Mouse (Mus musculus): ENCODE results near the gene Uck1.

Gene Uck1

DNA sequence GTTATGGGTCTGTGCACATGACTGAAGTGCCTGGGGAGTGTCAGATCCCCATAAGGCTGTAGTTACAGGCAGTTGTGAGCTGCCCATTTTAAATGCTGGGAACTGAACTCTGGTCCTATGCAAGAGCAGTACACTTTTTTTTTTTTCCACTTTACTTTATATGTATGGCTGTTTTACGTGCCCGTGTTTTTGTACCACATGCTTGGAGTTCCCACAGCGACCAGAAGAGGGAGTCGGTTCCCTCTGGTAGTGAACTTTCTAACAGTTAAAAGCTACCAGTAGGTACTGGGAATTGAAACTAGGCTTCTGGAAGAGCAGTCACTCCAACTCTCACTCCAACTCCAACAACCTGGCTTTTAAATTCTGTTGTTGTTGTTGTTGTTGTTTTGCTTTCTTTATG is 676 bp upstream of the Uck1 start:
- DNase-seq (ENCODE audit: low read depth in 2 of 2, low spot score in 2 of 2): peak; percentile 57 to 77

DNA sequence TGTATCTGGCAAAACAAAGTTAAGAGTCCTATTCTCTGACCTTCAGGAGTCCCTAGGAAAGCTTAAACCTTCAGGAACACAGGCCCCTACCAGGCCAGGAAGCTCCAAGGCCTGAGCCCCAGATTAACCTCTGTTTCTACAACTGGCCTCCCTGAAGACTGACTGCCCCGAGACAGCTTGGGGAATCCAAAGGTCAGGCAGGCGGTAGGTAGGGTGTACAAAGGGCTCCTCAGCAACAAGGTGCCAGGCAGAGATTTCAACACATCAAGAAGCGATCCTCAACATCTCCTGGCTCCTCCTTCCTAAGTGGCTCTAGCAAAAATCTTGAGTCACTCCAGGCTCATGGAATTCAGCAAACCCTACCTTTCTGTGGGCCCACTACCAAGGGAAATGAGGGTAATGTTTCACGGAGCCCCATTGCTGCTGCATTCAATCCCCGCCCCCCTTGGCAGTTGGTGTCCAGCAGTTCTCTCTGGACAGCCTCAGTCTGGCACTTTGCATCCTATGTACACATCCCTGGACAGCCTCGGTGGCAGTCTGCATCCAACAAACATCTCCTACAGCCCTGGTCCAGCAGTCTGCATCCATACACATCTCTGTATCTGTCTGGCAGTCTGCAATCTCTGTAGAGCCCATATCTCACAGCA is 949 bp downstream of the Uck1 start:
- no peak for DNase-seq (ENCODE audit: low read depth in 2 of 2, low spot score in 2 of 2)

DNA sequence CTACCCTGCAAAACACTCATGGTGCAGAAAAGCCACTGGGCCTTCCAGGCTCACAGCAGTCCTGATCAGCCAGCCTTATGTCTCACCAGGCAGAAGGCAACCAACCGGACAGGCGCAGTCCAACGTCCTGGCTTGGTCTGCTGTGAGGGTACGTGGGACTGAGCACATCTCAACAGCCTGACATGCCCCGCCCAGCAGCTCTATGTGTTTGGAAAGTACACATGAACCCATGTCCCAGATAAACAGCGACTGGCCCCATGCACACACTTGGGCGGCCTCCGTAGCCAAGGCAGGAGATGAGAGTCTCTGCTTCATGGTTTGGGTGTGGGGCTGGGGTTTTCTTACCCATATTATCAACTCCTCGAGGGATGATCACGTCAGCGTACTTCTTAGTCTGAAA is 3.7 kb downstream of the Uck1 start:
- DNase-seq (ENCODE audit: low read depth in 2 of 2, low spot score in 2 of 2): no peak

DNA sequence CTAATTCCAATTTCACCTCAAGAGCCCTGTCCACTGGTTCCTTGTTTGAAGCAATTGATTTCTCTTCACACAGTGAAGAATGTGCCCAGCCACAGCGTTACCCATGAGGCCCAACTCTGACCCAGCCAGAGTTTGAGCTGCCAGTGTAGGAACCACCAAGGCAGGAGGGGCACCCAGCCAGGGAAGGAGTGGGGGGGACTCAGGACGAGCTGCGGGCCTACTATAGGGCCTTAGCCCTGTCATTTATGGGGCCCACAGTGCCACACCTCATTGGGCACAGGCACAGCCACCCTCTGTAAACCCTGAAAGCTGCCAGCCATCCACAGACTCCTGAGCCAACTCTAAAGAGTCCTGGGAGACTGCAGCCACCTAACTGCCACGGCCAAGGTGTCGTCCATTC is 5.4 kb downstream of the Uck1 start:
- no peak for DNase-seq (ENCODE audit: low read depth in 2 of 2, low spot score in 2 of 2)

DNA sequence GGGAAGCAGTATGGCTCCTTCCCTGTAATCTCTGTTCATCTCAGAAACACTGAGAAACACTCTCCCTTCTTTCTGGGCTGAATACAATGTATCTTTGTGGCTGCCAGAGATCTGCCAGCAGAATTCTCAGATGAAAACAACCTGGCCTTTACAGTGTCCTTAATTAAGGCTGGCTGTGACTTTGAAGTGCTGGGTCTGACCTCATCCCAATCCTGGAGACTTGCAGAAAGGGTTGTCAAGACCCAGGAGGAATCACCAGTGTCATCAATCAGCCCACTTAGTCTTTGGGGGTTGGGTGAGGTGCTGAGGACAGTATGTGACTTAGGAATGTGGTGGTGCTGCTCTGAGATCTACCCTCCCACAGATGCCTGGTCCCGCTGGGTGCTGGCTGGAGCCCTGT is 6.6 kb downstream of the Uck1 start:
- DNase-seq (ENCODE audit: low read depth in 2 of 2, low spot score in 2 of 2): no peak

DNA sequence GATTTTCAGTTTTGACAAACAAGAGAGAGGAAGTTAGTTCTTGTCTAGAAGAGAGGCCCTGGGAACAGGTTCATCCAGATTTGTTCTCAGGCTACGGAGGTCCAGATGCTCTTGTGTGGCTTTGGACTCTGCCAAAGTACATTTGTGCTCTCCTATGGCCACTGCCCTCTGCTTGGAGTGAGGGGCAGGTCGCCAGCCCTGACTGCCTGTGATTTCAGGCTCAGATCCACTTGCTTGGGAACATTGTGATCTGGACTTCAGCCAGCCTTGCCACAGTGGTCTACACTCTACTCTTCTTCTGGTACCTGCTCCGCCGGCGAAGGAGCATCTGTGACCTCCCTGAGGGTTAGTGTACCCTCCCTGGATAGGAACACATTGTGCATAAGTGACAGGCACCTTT is 7.3 kb downstream of the Uck1 start:
- DNase-seq (ENCODE audit: low read depth in 2 of 2, low spot score in 2 of 2): no peak

DNA sequence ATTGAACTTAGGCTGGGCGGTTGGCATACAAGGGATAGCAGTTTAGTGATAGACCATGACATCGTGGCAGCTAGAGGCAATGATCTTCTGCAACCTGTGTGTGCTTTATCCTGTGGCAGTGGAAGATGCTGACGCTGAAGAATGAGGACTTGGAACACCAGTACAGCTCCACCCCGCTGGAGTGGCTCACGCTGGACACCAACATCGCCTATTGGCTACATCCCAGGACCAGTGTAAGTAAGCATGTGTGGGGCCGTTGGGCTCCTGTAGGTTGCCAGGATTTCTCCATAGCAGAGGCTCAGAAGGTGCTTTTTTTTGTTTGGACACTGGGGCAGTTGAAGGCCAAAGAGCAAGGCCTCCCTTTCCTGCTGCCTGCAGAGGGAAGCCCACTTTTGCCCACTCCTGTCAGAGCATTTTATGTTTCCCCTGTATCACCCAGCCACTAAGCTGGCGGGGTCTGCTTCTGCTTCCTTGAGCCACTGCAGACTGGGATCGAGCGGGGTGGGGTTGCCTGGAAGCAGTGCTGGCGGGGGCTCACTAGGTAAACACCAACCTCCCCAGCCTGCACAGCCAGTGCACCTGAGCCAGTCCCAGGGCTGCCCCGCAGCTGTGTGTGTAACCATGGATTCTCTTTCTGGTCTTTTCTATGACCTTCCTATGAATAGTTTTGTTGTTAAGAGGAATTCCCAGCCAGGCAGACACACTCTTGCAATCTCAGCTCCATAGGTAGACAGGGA is 8.0 kb downstream of the Uck1 start:
- no peak for DNase-seq (ENCODE audit: low read depth in 2 of 2, low spot score in 2 of 2)

DNA sequence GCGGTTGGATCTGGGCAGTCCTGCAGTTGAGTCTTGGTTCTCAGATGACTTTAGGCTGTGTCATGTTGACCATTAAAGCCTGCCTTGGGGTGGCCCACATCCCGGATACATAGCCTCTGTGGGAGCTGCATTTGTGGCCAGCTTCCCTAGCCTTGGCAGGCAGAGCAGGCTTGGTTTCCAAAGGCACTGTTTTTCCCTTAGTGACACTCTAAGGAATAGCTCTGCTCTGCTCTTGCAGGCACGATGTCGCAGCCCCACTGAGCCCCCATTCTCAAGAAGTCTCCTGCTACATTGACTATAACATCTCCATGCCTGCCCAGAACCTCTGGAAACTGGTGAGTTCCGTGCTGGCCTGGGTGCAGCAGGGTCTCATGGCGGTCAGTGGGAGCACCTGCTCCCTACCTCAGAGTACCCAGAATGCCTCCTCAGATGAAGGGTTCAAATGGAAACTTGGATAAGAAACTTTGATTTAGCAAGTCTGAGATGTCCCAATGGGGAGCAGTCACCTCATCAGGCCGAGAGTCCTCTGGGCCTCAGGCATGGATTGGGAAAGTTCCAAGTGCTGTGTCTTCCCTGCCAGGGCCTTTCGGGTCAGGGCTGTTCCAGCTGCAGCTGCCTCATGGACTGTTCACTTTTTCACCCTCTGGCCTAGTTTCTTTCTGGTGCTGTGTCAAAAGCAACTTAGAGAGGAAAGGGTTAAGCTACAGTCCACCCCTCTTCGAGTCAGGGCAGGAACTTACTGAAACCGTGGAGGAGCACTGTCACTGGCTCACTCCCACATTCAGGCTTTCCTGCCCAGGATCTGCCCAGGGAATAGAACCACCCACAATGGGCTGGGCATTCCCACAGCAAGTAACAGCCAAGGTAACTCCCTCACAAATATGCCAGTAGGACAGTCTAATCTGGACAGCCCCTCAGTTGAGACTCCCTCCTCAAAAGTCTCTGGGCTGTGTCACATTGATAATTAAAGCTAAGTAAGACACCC is 11.3 kb downstream of the Uck1 start:
- no peak for DNase-seq (ENCODE audit: low read depth in 2 of 2, low spot score in 2 of 2)

DNA sequence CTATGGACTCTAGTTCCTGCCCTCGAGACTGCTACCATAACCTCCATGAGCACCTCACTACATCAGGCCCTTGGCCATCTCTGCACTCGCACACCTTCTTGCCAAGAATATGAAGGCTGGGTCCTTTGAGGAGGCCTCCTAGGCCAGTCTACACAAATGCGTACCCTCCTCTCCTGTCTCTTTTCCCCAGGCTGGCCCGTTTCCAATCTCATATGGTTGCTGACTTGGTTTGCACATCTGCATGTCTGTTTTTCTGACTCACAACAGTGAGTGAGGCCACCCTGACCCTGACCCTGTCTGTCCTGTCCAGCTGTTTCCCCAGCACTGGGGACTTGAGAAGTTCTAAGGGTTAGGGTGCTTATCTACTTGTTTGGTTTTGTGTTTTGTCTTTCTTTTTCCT is 13.2 kb downstream of the Uck1 start:
- no peak for DNase-seq (ENCODE audit: low read depth in 2 of 2, low spot score in 2 of 2)

DNA sequence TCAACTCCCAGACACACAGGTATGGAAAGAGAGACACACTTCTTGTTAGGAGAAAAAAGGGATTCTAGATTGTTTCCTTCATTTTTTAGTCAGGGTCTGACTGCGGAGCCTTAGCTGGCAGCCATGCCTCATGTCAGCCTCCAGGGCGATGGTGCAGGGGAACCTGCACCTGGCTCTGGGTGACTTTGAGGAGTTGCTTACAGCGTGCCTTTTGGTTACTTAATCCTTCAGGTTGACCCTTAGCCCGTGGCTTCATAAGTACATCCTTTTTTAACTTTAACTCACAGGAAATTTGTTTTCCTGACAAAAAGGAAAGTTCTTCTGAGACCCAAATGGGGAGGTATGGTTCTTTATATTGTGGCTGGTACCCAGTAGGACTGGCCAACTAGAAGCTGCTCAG is 17.0 kb downstream of the Uck1 start:
- DNase-seq (ENCODE audit: low read depth in 2 of 2, low spot score in 2 of 2): no peak

DNA sequence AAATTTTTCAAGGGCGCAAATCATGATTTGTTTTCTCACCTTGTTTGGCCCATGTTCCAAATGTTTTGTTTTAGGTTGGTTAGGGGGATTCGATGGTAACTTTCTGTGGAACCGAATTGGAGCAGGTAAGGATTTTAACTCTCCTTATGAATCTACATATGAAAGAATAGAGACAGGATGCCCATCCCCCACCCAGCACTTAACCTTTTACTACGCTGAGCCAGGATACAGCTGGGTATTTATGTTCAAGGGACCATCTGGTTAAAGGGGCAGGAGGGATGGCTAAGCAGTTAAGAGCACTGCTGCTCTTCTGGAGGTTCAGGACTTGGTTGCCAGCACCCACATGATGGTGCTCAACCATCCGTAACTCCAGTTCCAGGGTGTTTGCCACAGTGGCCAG is 19.4 kb downstream of the Uck1 start:
- no peak for DNase-seq (ENCODE audit: low read depth in 2 of 2, low spot score in 2 of 2)

DNA sequence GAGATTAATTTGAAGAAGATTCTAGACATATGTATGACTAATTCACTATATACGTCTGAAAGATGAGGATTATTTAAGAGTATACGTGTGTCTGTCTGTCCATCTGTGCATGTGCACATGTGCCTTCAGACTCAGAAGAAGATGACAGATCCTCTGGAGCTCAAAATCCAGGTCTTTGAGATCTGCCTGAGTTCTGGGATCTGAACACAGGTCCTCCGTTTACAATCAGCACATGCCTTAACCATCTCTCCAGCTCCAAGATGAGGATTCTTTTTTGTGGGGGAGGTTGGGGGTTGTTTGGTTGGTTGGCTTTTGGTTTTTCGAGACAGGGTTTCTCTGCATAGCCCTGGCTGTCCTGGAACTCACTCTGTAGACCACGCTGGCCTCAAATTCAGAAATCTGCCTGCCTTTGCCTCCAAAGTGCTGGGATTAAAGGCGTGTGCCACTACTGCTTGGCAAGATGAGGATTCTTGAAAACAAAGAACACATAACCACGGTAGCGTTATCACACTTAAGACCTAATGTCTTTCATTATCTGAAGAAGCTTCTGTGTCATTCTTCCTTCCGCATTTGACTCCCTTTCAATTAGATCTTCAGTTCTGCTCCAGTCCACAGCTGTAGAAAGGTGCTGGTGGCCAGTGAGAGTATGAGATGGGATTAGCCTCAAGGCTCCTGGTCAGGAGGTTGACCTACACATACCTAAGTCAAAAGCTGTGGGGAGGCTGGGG is 21.1 kb downstream of the Uck1 start:
- DNase-seq (ENCODE audit: low read depth in 2 of 2, low spot score in 2 of 2): no peak

DNA sequence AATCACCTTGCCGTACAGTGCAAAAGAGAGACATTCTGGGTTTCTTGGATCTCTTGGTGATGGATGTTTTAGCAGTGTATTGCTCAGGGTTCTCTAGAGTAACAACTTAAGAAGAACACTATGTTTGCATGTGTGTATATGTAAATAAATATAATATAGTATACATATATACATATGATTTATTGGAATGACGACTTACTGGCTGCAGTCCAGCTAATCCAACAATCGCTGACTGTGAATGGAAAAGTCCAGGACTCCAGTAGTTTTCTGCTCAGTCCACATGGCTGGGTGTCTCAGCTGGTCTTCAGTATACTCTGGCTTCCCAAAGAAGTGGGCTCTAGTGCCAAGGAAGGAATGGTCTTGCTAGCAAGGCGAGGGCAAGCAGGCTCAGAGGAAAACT is 22.4 kb downstream of the Uck1 start:
- DNase-seq (ENCODE audit: low read depth in 2 of 2, low spot score in 2 of 2): no peak

DNA sequence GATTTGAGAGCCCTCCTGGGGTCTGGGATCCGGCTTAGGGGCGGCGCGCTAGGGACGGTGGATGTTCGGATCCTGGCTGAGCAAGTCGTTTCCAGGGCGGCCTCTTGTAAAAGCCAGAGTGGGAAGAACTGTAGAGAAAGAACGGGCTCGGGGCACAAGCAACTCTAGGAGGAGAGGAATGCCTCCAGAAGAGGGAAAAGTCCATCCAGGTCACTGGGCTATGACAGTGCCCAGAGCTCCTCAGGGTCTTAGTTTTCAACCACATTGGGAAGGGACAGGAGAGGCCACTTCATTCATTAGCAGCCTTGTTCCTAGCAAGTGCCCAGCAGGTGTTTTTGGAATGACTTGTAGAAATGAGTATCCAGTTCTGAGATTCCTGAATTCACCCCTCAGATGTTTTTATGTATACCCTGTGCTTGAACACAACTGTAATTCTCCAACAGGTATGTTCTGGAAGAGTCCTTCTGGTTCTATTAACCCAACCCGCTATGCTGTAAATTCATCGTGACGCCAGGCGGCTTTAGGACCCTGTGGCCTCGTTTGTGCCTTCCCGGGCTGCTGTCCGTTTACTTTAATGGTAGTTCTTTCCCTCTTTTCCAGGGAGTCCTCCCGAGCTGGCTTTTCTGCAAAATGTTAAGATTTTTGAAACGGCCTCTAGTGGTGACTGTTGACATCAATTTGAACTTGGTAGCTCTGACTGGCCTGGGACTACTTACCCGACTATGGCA is 23.0 kb downstream of the Uck1 start:
- peak; percentile 25 to 43 for DNase-seq (ENCODE audit: low read depth in 2 of 2, low spot score in 2 of 2)

DNA sequence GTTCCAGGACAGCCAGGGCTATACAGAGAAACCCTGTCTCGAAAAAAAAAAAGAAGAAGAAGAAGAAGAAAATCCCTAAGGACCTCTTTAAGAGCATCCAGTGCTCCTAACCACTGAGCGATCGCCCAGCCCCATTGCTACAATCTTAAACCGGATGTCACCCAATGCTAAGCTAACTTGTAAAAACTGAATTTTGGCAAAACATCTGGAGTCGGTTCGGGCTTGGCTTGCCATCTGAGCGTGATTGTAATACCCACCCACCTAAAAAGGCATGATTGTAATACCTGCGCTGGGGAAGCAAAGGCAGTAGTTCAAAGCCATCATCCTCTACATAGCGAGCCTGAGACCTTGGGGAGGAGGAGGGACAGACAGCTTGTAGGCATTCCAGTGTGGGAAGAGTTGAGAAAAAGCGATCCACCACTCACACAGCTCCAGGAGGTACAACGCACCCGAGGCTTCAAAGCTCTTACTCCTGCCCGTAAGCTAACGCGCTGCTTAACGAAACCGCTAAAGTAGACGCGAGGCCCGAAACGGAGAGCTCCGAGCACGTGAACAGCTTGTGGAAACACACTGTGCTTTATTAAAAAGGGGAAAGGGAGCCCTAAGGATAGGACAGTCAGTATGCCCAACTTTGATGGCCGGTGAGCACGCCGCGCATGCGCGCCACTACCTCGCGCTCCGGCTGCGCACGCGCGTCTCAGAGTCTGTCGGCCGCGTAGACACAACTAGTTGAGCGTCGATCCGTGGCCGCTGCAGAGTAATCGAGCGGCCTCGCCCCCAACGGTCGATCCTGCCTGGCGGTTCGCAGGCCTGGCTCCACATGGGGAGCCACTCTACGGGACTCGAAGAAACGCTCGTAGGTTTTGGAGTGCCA is 23.8 kb downstream of the Uck1 start, which contains the start of gene Pomt1:
Pomt1 (plus strand) TSS at position 705 of the 874 bp plus-strand sequence.
- DNase-seq (ENCODE audit: low read depth in 2 of 2, low spot score in 2 of 2): peak; percentile 85 to 86

DNA sequence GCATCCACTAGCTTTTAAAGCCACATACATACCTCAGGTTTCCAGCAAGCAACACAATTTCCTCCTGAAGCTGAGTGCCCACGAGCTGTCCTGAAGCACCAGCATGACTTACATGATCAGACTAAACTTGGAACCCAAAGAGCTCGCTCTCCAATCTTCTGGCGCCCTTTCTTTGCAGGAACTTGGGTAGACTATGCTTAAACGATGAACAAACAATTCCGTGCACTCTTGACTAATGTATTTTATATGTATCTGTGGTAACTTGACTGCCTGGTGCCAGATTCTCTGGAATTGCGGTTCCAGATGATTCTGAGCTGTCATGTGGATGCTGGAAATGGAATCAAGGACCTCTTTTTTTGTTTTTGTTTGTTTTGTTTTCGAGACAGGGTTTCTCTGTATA is 24.5 kb downstream of the Uck1 start:
- DNase-seq (ENCODE audit: low read depth in 2 of 2, low spot score in 2 of 2): no peak

DNA sequence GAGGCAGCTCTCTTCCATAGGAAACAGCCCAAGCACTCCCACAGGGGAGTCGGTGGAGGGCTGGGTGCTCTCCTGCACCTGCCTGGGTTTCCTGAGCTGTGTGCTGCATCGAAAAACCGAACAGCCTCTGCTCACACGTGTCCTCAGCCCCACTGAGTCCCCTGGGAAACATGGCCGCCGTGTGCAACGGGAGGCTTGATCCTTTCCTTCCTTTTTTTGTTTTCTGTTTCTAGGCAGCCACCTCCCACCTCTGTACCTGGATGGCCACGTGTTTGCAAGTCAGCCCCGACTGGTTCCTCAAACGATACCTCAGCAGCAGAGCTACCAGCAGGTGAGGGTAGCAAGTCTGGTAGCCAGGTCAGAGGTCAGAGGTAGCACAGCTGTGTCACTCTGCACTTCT is 37.9 kb downstream of the Uck1 start:
- no peak for DNase-seq (ENCODE audit: low read depth in 2 of 2, low spot score in 2 of 2)

DNA sequence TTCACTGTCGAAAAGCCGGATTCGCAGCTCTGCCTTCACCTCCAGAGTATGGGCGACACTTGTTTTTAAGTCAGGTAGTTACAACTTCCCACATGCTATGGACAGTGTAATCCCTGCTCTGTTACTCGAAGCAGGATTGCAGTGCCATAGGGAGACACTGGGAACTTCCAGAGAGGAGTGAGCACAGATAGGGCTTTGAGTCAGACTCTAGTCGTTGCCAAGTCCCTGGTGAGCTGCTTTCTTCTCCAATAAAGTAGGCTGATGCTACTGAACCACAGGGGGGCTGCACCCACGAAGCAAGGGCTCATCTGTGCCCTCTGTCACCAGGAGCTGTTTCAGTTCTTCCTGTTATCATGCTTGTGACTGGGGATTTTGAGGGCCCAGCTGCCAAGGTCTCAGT is 38.4 kb downstream of the Uck1 start:
- DNase-seq (ENCODE audit: low read depth in 2 of 2, low spot score in 2 of 2): no peak

DNA sequence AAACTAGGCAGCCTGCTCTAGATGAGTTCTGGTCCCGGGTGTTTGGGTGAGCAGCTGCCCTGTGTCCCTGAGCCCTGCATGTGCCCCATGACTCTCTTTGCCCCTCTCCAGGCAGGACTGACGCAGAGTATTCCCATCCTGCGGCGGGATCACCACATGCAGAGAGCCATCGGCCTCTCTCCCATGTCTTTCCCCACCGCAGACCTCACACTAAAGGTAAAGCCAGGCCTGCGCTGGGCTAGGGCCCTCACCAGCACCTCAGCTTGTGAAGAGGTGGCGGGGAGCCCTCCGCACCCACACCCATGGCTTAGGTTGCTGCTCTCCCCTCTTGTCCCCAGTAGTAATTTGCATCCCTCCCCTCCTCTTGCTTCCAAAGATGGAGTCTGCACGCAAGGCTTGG is 39.0 kb downstream of the Uck1 start:
- no peak for DNase-seq (ENCODE audit: low read depth in 2 of 2, low spot score in 2 of 2)

DNA sequence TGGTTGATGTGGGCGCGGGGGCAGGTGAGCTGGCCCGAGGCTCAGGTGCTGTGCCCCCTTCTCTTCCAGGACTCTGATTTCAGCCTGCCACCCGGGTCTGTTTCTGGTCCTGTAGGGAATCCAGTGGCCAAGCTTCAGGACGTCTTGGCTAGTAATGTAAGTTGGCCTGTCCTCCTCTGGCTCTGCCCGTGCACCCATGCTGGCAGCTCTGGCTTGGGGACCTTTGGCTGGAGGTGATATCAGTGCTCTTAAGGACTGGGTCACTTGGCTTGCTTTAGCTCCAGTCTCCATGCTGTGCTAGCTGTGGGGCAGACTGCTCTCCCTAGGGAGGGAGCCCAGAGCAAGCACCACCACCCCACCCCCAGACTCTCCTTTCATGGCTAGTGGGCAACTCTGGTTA is 39.9 kb downstream of the Uck1 start:
- DNase-seq (ENCODE audit: low read depth in 2 of 2, low spot score in 2 of 2): no peak

Measured in CD8-positive naive resting alpha-beta T cell, adult 2 months (primary cell).